Mouse (Mus musculus): Measurements from ENCODE around the gene Lce1a2. TPM values are rescaled to one million over a fixed set of nuclear protein-coding genes. Genes with fewer than 3 reads are reported as not detected.

Gene Lce1a2
- polyA plus RNA-seq, 1 experiment: 74.9 TPM

GRCm38 (mm10) chr3:92639854-92640253, 30.3 kb downstream of the Lce1a2 start:
- no peak for TF ChIP-seq POLR2A (IDR thresholded peaks at IDR 0.05; ENCODE audit: borderline replicate concordance, extremely low read depth, low read depth, low read length)
- no peak for TF ChIP-seq CTCF (IDR thresholded peaks at IDR 0.05; ENCODE audit: insufficient read depth, low read length)
- no peak for DNase-seq
- Histone ChIP-seq H3K4me1 (ENCODE audit: control insufficient read depth, insufficient read depth, low read length) (no peaks in the 10 kb centered on the region), H3K4me3 (replicated peaks; ENCODE audit: extremely low read depth, low read depth, low read length) (no peak overlapping the region)
- WGBS: 86% methylated on average over 15 of the region's 15 CpGs

GRCm38 (mm10) chr3:92638653-92638991, 31.5 kb downstream of the Lce1a2 start:
- H3K4me3 ChIP-seq (replicated peaks; ENCODE audit: extremely low read depth, low read depth, low read length): no peak overlapping the region
- DNase-seq: no peak
- no peak for TF ChIP-seq CTCF (IDR thresholded peaks at IDR 0.05; ENCODE audit: insufficient read depth, low read length)
- no peak for TF ChIP-seq POLR2A (IDR thresholded peaks at IDR 0.05; ENCODE audit: borderline replicate concordance, extremely low read depth, low read depth, low read length)
- 68% methylated on average over 3 of the region's 3 CpGs for WGBS
- no peaks in the 10 kb centered on the region for H3K4me1 ChIP-seq (ENCODE audit: control insufficient read depth, insufficient read depth, low read length)

DNA sequence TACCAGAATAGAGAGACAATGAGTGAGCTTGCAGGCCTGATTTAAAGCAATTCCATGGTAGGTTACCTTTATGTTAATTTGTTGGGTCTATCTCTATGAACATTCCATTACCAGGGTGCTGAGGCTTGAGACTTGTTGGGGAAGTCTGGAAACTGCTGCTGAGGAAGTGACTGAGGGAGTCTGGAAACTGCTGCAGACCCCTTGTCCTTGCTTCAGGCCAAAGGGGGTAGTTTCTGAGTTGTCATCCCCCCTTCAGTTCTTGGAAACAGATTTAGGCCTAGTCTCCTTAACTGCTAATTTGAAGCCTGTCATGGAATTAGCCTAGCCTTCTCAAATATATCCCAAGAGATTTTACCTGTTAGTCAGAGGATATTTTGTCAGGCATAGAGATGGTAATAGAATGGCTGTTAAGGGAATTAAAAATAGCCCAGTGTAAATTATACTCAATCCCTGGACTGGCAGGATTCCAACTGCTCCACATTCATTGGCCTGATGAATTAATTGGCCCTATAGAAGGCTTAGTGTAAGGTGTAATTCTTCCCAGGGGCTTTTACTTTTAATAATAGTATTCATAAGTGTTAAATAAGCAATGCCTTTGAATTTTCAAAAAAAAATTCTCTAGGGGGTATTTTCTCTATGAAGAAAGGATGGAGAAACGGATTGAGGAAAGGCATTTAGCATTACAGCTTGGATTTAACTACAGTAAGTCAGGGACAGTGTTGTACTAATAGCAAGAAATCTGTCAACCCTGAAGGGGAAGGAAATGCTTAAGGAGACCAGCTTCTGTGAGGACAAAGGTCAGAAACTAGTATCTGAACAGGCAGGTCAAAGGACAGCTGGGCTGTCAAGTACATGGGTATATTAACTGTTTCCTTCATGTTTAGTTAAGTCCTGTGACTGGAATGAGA, 32.1 kb downstream of the Lce1a2 start:
- H3K4me1 ChIP-seq (ENCODE audit: control insufficient read depth, insufficient read depth, low read length): no peaks in the 10 kb centered on the region
- no peak for DNase-seq
- no peak for TF ChIP-seq POLR2A (IDR thresholded peaks at IDR 0.05; ENCODE audit: borderline replicate concordance, extremely low read depth, low read depth, low read length)
- TF ChIP-seq CTCF (IDR thresholded peaks at IDR 0.05; ENCODE audit: insufficient read depth, low read length): no peak
- no peak overlapping the region for H3K4me3 ChIP-seq (replicated peaks; ENCODE audit: extremely low read depth, low read depth, low read length)
- WGBS: 43% methylated on average over 1 of the region's 1 CpGs

GRCm38 (mm10) chr3:92621560-92621959, 48.6 kb downstream of the Lce1a2 start, which contains the start of gene Lce6a:
Gene Lce6a (minus strand): TSS chr3:92621660.
- Histone ChIP-seq H3K4me3 (replicated peaks; ENCODE audit: extremely low read depth, low read depth, low read length) (no peak within 1 kb of the TSS), H3K4me1 (ENCODE audit: control insufficient read depth, insufficient read depth, low read length) (no peaks in the 10 kb centered on the region)
- WGBS: 58% methylated on average over 2 of the region's 2 CpGs
- TF ChIP-seq CTCF (IDR thresholded peaks at IDR 0.05; ENCODE audit: insufficient read depth, low read length) (no peak), POLR2A (IDR thresholded peaks at IDR 0.05; ENCODE audit: borderline replicate concordance, extremely low read depth, low read depth, low read length) (no peak)
- DNase-seq: no peak

Other genes with a start within 250 kb of the Lce1a2 start
- 5.0 and 6.3 TPM in 2 replicates for gene Gm9774, start 240.9 kb downstream of the Lce1a2 start, polyA plus RNA-seq (2012; rRNA removed)
- 1.1 TPM in 1 of 2 replicates, not detected in the other for gene Sprr2k, start 237.7 kb downstream of the Lce1a2 start, polyA plus RNA-seq (2012; rRNA removed)
- gene Sprr1b, start 231.5 kb downstream of the Lce1a2 start, polyA plus RNA-seq (2012; rRNA removed): 48.2 TPM in 1 of 2 replicates, not detected in the other
- gene Sprr3, start 211.6 kb downstream of the Lce1a2 start, polyA plus RNA-seq (2012; rRNA removed): 0.12 and 568 TPM in 2 replicates
- gene Sprr1a, start 184.4 kb downstream of the Lce1a2 start, polyA plus RNA-seq (2012; rRNA removed): 5.1 and 220 TPM in 2 replicates
- not detected in 2 replicates for gene Sprr4, start 169.8 kb downstream of the Lce1a2 start, polyA plus RNA-seq (2012; rRNA removed)
- gene 2310046K23Rik, start 135.8 kb downstream of the Lce1a2 start, polyA plus RNA-seq (2012; rRNA removed): 2.3 TPM in 1 of 2 replicates, not detected in the other
- gene Ivl, start 96.6 kb downstream of the Lce1a2 start, polyA plus RNA-seq (2012; rRNA removed): 0.16 and 0.24 TPM in 2 replicates
- 0.92 TPM in 1 of 2 replicates, not detected in the other for gene Smcp, start 81.3 kb downstream of the Lce1a2 start, polyA plus RNA-seq (2012; rRNA removed)
- gene 2210017I01Rik, start 62.8 kb downstream of the Lce1a2 start, polyA plus RNA-seq (2012; rRNA removed): 1.3 TPM in 1 of 2 replicates, not detected in the other
- not detected in 2 replicates for gene Lce6a, start 48.7 kb downstream of the Lce1a2 start, polyA plus RNA-seq (2012; rRNA removed)
- gene Lce1a1, start 22.0 kb downstream of the Lce1a2 start, polyA plus RNA-seq (2012; rRNA removed): 47.3 TPM in 1 of 2 replicates, not detected in the other
- gene Lce1b, start 13.4 kb downstream of the Lce1a2 start, polyA plus RNA-seq (2012; rRNA removed): 67.0 TPM in 1 of 2 replicates, not detected in the other
- gene Lce1c, start 8.9 kb upstream of the Lce1a2 start, polyA plus RNA-seq (2012; rRNA removed): 0.18 and 55.3 TPM in 2 replicates
- 77.1 TPM in 1 of 2 replicates, not detected in the other for gene Lce1d, start 16.9 kb upstream of the Lce1a2 start, polyA plus RNA-seq (2012; rRNA removed)
- gene Lce1e, start 38.8 kb upstream of the Lce1a2 start, polyA plus RNA-seq (2012; rRNA removed): 25.3 TPM in 1 of 2 replicates, not detected in the other
- 38.2 TPM in 1 of 2 replicates, not detected in the other for gene Lce1f, start 50.0 kb upstream of the Lce1a2 start, polyA plus RNA-seq (2012; rRNA removed)
- gene Gm38119, start 68.8 kb upstream of the Lce1a2 start, polyA plus RNA-seq (2012; rRNA removed): 0.34 TPM in 1 of 2 replicates, not detected in the other
- gene Lce1g, start 82.0 kb upstream of the Lce1a2 start, polyA plus RNA-seq (2012; rRNA removed): 23.0 TPM in 1 of 2 replicates, not detected in the other
- gene Lce1h, start 94.8 kb upstream of the Lce1a2 start, polyA plus RNA-seq (2012; rRNA removed): 17.7 TPM in 1 of 2 replicates, not detected in the other
- 20.2 TPM in 1 of 2 replicates, not detected in the other for gene Lce1i, start 108.6 kb upstream of the Lce1a2 start, polyA plus RNA-seq (2012; rRNA removed)
- gene Lce1j, start 120.2 kb upstream of the Lce1a2 start, polyA plus RNA-seq (2012; rRNA removed): 17.7 TPM in 1 of 2 replicates, not detected in the other
- gene Lce1k, start 137.6 kb upstream of the Lce1a2 start, polyA plus RNA-seq (2012; rRNA removed): 22.2 TPM in 1 of 2 replicates, not detected in the other
- gene Kprp, start 156.9 kb upstream of the Lce1a2 start, polyA plus RNA-seq (2012; rRNA removed): 22.9 TPM in 1 of 2 replicates, not detected in the other
- 20.4 TPM in 1 of 2 replicates, not detected in the other for gene Lce1l, start 181.0 kb upstream of the Lce1a2 start, polyA plus RNA-seq (2012; rRNA removed)
- 4.0 TPM in 1 of 2 replicates, not detected in the other for gene 2310050C09Rik, start 199.9 kb upstream of the Lce1a2 start, polyA plus RNA-seq (2012; rRNA removed)